Comparison of ENCODE assay signal across 18 mouse cellular contexts in the genomic region with DNA sequence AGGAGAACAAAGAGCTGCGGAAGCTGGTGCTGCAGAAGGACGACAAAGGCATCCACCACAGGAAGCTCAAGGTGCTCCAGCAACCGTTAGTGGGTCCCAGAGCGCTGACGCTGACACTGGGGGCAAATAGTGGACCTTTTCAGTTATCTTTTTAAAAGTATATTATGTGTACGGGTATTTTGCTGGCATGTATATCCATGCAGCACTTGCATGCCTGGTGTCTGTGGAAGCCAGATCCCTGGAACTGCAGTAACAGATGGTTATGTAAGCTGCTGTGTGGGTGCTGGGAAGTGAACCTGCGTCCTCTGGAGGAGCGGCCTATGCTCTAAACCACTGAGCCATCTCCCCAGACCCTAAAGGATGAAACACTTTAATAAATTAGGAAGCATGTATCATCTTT. TPM values are rescaled to one million over a fixed set of nuclear protein-coding genes. Genes with fewer than 3 reads are reported as not detected.
DNase-seq lines count a peak whose midpoint lies in the region; ATAC-seq lines count a peak whose summit lies in the region.
"Had no signal": no experiment of that assay in that cellular context is flagged by ENCODE, and none has a peak within 500 bp of the region (broad histone marks: within the 10 kb centered on the region; RNA-seq: fewer than 3 reads in every experiment).

No protein-coding gene starts in this region.

- no peaks in the 10 kb centered on the region for H3K9me3 ChIP-seq in midbrain, embryonic 11.5 days (ENCODE audit: control insufficient read depth, low read length)
- H3K9me3 ChIP-seq in midbrain, embryonic 10.5 days (replicated peaks), result no peaks in the 10 kb centered on the region
- no peaks in the 10 kb centered on the region for H3K9me3 ChIP-seq in hindbrain, embryonic 13.5 days
- H3K9me3 ChIP-seq: embryonic facial prominence, embryonic 10.5 days; heart, embryonic 10.5 days; hindbrain, embryonic 10.5 days; midbrain, embryonic 15.5 days had no signal

- 93% methylated on average over 8 of the region's 8 CpGs for WGBS in midbrain, embryonic 11.5 days
- 93% methylated on average over 8 of the region's 8 CpGs for WGBS in midbrain, embryonic 10.5 days
- 92% methylated on average over 8 of the region's 8 CpGs for WGBS in hindbrain, embryonic 13.5 days

- H3K36me3 ChIP-seq in midbrain, embryonic 11.5 days (ENCODE audit: control insufficient read depth, insufficient read depth, low read length), result peaks cover 9% of the 10 kb centered on the region; the same call in 1 of the 2 replicates
- peaks cover 79% of the 10 kb centered on the region for H3K36me3 ChIP-seq in midbrain, embryonic 10.5 days
- H3K36me3 ChIP-seq in hindbrain, embryonic 13.5 days, result peaks cover 70% of the 10 kb centered on the region

- H3K4me3 ChIP-seq in midbrain, embryonic 11.5 days (ENCODE audit: low read depth, low read length), result no peak overlapping the region
- no peak overlapping the region for H3K4me3 ChIP-seq in midbrain, embryonic 10.5 days
- H3K4me3 ChIP-seq in hindbrain, embryonic 13.5 days, result no peak overlapping the region
- H3K4me3 ChIP-seq: embryonic facial prominence, embryonic 10.5 days; heart, embryonic 10.5 days; hindbrain, embryonic 10.5 days; midbrain, embryonic 15.5 days had no signal

- ATAC-seq in midbrain, embryonic 11.5 days (ENCODE audit: low FRiP score), result no peak
- no peak for ATAC-seq in hindbrain, embryonic 13.5 days (ENCODE audit: low FRiP score)
- ATAC-seq: lung, postnatal 0 days; midbrain, embryonic 15.5 days had no signal

- no peaks in the 10 kb centered on the region for H3K27me3 ChIP-seq in midbrain, embryonic 11.5 days (ENCODE audit: control insufficient read depth, insufficient read depth, low read length)
- H3K27me3 ChIP-seq in midbrain, embryonic 10.5 days (ENCODE audit: low read depth, poor library complexity, severe bottlenecking), result no peaks in the 10 kb centered on the region
- H3K27me3 ChIP-seq in hindbrain, embryonic 13.5 days, result no peaks in the 10 kb centered on the region
- H3K27me3 ChIP-seq: midbrain, embryonic 15.5 days had no signal

- no peaks in the 10 kb centered on the region for H3K4me1 ChIP-seq in midbrain, embryonic 11.5 days (ENCODE audit: control insufficient read depth, insufficient read depth, low read length)
- no peaks in the 10 kb centered on the region for H3K4me1 ChIP-seq in midbrain, embryonic 10.5 days
- H3K4me1 ChIP-seq in hindbrain, embryonic 13.5 days (replicated peaks), result no peaks in the 10 kb centered on the region
- H3K4me1 ChIP-seq: embryonic facial prominence, embryonic 10.5 days; heart, embryonic 10.5 days; hindbrain, embryonic 10.5 days; midbrain, embryonic 15.5 days had no signal

- no peak overlapping the region for H3K27ac ChIP-seq in midbrain, embryonic 11.5 days (ENCODE audit: low read depth, low read length)
- no peak overlapping the region for H3K27ac ChIP-seq in midbrain, embryonic 10.5 days (replicated peaks)
- H3K27ac ChIP-seq in hindbrain, embryonic 13.5 days, result no peak overlapping the region
- H3K27ac ChIP-seq: embryonic facial prominence, embryonic 10.5 days; heart, embryonic 10.5 days; hindbrain, embryonic 10.5 days; kidney, postnatal 0 days; midbrain, embryonic 15.5 days had no signal

- H3K9ac ChIP-seq in midbrain, embryonic 11.5 days (ENCODE audit: low read length), result no peak overlapping the region
- no peak overlapping the region for H3K9ac ChIP-seq in hindbrain, embryonic 13.5 days
- H3K9ac ChIP-seq: midbrain, embryonic 15.5 days had no signal

- no peak overlapping the region for H3K4me2 ChIP-seq in midbrain, embryonic 11.5 days
- H3K4me2 ChIP-seq in hindbrain, embryonic 13.5 days, result no peak overlapping the region
- H3K4me2 ChIP-seq: midbrain, embryonic 15.5 days had no signal

- DNase-seq in midbrain, embryonic 11.5 days (ENCODE audit: low spot score, missing footprints), result peak; percentile 56
- no peak for DNase-seq in midbrain, embryonic 10.5 days (ENCODE audit: low spot score)
- peak; percentile 58 for DNase-seq in layer of hippocampus, adult 11-12 months (ENCODE audit: low spot score)
- peak; percentile 24 for DNase-seq in layer of hippocampus, adult 9-10 months (ENCODE audit: low spot score)
- peak; percentile 9 to 55 for DNase-seq in right cerebral cortex, postnatal 36 days (ENCODE audit: low spot score in 2 of 2)
- DNase-seq in spleen, postnatal 14 days (ENCODE audit: low spot score in 2 of 2), result no peak
- DNase-seq: adrenal gland, adult 2 months; cerebellum, adult 9-10 months; kidney, adult 11 months; liver; retina, postnatal 1 day had no signal

RNA-seq across cellular contexts. Expression of gene Opa1, which starts 26.4 kb away (rescaled TPM):
- 49.6 and 58.4 TPM in 2 replicates for polyA plus RNA-seq in midbrain, embryonic 11.5 days (2014; fragmentation: Nextera tagmentation; extraction: Ambion mirVana)
- polyA plus RNA-seq in midbrain, embryonic 10.5 days (2016; fragmentation: Nextera tagmentation; extraction: Ambion mirVana), result 36.4 and 42.1 TPM in 2 replicates
- 42.4 and 43.1 TPM in 2 replicates for polyA plus RNA-seq in hindbrain, embryonic 13.5 days (2015; fragmentation: Nextera tagmentation; extraction: Ambion mirVana)

Comparison
In these comparisons a context has a peak if more than half of its experiments do, and no peak if none do; other contexts are left out.
1. DNase-seq: peak in midbrain, embryonic 11.5 days (single experiment), layer of hippocampus, adult 11-12 months (single experiment), layer of hippocampus, adult 9-10 months (single experiment) and right cerebral cortex, postnatal 36 days (2 of 2); none in midbrain, embryonic 10.5 days (single experiment) and spleen, postnatal 14 days (0 of 2).